8 mouse cellular contexts compared by ENCODE assay signal in genomic region chr3:138443465-138443771, GRCm38 (mm10). TPM values are rescaled to one million over a fixed set of nuclear protein-coding genes. Genes with fewer than 3 reads are reported as not detected.
DNase-seq lines count a peak whose midpoint lies in the region; ATAC-seq and TF ChIP-seq lines count a peak whose summit lies in the region.

No protein-coding gene starts in this region.

- DNase-seq in heart, postnatal 25 days (ENCODE audit: low spot score) = no peak
- no peak for DNase-seq in forebrain, embryonic 14.5 days (ENCODE audit: low spot score)
- DNase-seq in MN1 (ENCODE audit: low spot score) = no peak
- no peak for DNase-seq in frontal cortex, postnatal 25 days (ENCODE audit: low spot score in 2 of 2)
- no peak for DNase-seq in cerebellum, adult 9-10 months

- no peak for TF ChIP-seq CTCF in E14TG2a.4 (conservative IDR thresholded peaks at IDR 0.05; ENCODE audit: low read length)

- H3K4me2 ChIP-seq in heart, embryonic 11.5 days = peak overlapping the region; percentile 80
- H3K4me2 ChIP-seq in forebrain, embryonic 14.5 days (ENCODE audit: low read length) = peak overlapping the region; percentile 85
- peak overlapping the region; percentile 97 for H3K4me2 ChIP-seq in liver, embryonic 16.5 days (ENCODE audit: low read depth, low read length)

- ATAC-seq in heart, embryonic 11.5 days (replicated peaks; ENCODE audit: insufficient number of reproducible peaks, low FRiP score, low TSS enrichment) = no peak
- ATAC-seq in forebrain, embryonic 14.5 days = 0 out of 2 replicates have a peak, but pooled peaks have one; percentile 0
- peak; percentile 22; the same call in 1 of the 2 replicates for ATAC-seq in liver, embryonic 16.5 days (ENCODE audit: low read depth)

- H3K27ac ChIP-seq in heart, embryonic 11.5 days (ENCODE audit: low read depth, low read length) = peak overlapping the region; percentile 87
- peak overlapping the region; percentile 77 for H3K27ac ChIP-seq in forebrain, embryonic 14.5 days (ENCODE audit: low read depth, low read length)
- H3K27ac ChIP-seq in liver, embryonic 16.5 days (ENCODE audit: low read length) = peak overlapping the region; percentile 94

- 4% methylated on average over 9 of the region's 9 CpGs for WGBS in heart, embryonic 11.5 days (ENCODE audit: insufficient replicate concordance)
- 4% methylated on average over 9 of the region's 9 CpGs for WGBS in forebrain, embryonic 14.5 days
- WGBS in liver, embryonic 16.5 days (ENCODE audit: insufficient replicate concordance) = 4% methylated on average over 9 of the region's 9 CpGs

- H3K4me3 ChIP-seq in heart, embryonic 11.5 days (ENCODE audit: low read depth, low read length) = peak overlapping the region; percentile 91
- H3K4me3 ChIP-seq in E14TG2a.4 (replicated peaks; ENCODE audit: low read length) = peak overlapping the region; percentile 97
- peak overlapping the region; percentile 83 for H3K4me3 ChIP-seq in forebrain, embryonic 14.5 days (ENCODE audit: low read depth, low read length)
- peak overlapping the region; percentile 88 for H3K4me3 ChIP-seq in liver, embryonic 16.5 days (ENCODE audit: low read depth, low read length)

- H3K36me3 ChIP-seq in heart, embryonic 11.5 days (ENCODE audit: control insufficient read depth, insufficient read depth, low read length) = peaks cover 11% of the 10 kb centered on the region
- peaks cover 44% of the 10 kb centered on the region for H3K36me3 ChIP-seq in E14TG2a.4 (ENCODE audit: insufficient read depth, low read length)
- H3K36me3 ChIP-seq in forebrain, embryonic 14.5 days (ENCODE audit: control insufficient read depth, insufficient read depth, low read length) = peaks cover 34% of the 10 kb centered on the region
- peaks cover 8% of the 10 kb centered on the region; the same call in 1 of the 2 replicates for H3K36me3 ChIP-seq in liver, embryonic 16.5 days (ENCODE audit: control insufficient read depth, insufficient read depth)

- H3K27me3 ChIP-seq in heart, embryonic 11.5 days (ENCODE audit: control insufficient read depth, insufficient read depth, low read length) = no peaks in the 10 kb centered on the region
- no peaks in the 10 kb centered on the region for H3K27me3 ChIP-seq in E14TG2a.4 (ENCODE audit: insufficient read depth, low read length)
- no peaks in the 10 kb centered on the region for H3K27me3 ChIP-seq in forebrain, embryonic 14.5 days (replicated peaks; ENCODE audit: control insufficient read depth, insufficient read depth, low read length)
- H3K27me3 ChIP-seq in liver, embryonic 16.5 days (ENCODE audit: control insufficient read depth, insufficient read depth, low read depth, low read length) = no peaks in the 10 kb centered on the region

- H3K9me3 ChIP-seq in heart, embryonic 11.5 days (replicated peaks; ENCODE audit: control insufficient read depth, low read length) = no peaks in the 10 kb centered on the region
- no peaks in the 10 kb centered on the region for H3K9me3 ChIP-seq in E14TG2a.4 (ENCODE audit: low read length)
- no peaks in the 10 kb centered on the region for H3K9me3 ChIP-seq in forebrain, embryonic 14.5 days (replicated peaks; ENCODE audit: control insufficient read depth, low read length)
- no peaks in the 10 kb centered on the region for H3K9me3 ChIP-seq in liver, embryonic 16.5 days (replicated peaks; ENCODE audit: control insufficient read depth, low read length)

- intact Hi-C loops in heart, postnatal 25 days (cut with DNase I) = loop anchor here (2.0 kb wide), 2 partner anchors 45 to 85 kb away; partner anchors contain the start of gene Metap1

- H3K9ac ChIP-seq in heart, embryonic 11.5 days (ENCODE audit: low read depth, low read length) = peak overlapping the region; percentile 97
- peak overlapping the region; percentile 87 for H3K9ac ChIP-seq in forebrain, embryonic 14.5 days (ENCODE audit: low read length)
- H3K9ac ChIP-seq in liver, embryonic 16.5 days (ENCODE audit: low read depth, low read length) = peak overlapping the region; percentile 87

- H3K4me1 ChIP-seq in heart, embryonic 11.5 days (ENCODE audit: control insufficient read depth, insufficient read depth, low read length) = peaks cover 18% of the 10 kb centered on the region
- peaks cover 36% of the 10 kb centered on the region for H3K4me1 ChIP-seq in E14TG2a.4 (replicated peaks; ENCODE audit: low read depth, low read length)
- peaks cover 10% of the 10 kb centered on the region; the same call in 1 of the 2 replicates for H3K4me1 ChIP-seq in forebrain, embryonic 14.5 days (ENCODE audit: control insufficient read depth, insufficient read depth, low read length)
- peaks cover 7% of the 10 kb centered on the region for H3K4me1 ChIP-seq in liver, embryonic 16.5 days (ENCODE audit: control insufficient read depth, low read depth, low read length)

RNA-seq across cellular contexts. Expression of gene Adh5, which starts 0.5 kb away (rescaled TPM):
- 166 and 176 TPM in 2 replicates for polyA plus RNA-seq in heart, embryonic 11.5 days (2014; fragmentation: Nextera tagmentation; extraction: Ambion mirVana)
- 10 to 100 TPM; 89.9 to 90.2 TPM for total RNA-seq in heart, postnatal 25 days (2021)
- polyA plus RNA-seq in forebrain, embryonic 14.5 days (2014; fragmentation: Nextera tagmentation; extraction: Ambion mirVana) = 295 and 320 TPM in 2 replicates
- 178 and 180 TPM in 2 replicates for polyA plus RNA-seq in liver, embryonic 16.5 days (2015; fragmentation: Nextera tagmentation; extraction: Ambion mirVana)

RNA-seq across cellular contexts. Expression of gene Adh4, which starts 28.2 kb away (rescaled TPM):
- not detected in 2 replicates for polyA plus RNA-seq in heart, embryonic 11.5 days (2014; fragmentation: Nextera tagmentation; extraction: Ambion mirVana)
- total RNA-seq in heart, postnatal 25 days (2021) = not detected
- not detected in 2 replicates for polyA plus RNA-seq in forebrain, embryonic 14.5 days (2014; fragmentation: Nextera tagmentation; extraction: Ambion mirVana)
- polyA plus RNA-seq in liver, embryonic 16.5 days (2015; fragmentation: Nextera tagmentation; extraction: Ambion mirVana) = 0.06 and 0.09 TPM in 2 replicates

RNA-seq across cellular contexts. Expression of gene Metap1, which starts 45.9 kb away (rescaled TPM):
- 48.0 and 49.1 TPM in 2 replicates for polyA plus RNA-seq in heart, embryonic 11.5 days (2014; fragmentation: Nextera tagmentation; extraction: Ambion mirVana)
- 10 to 100 TPM; 36.7 to 39.3 TPM for total RNA-seq in heart, postnatal 25 days (2021)
- polyA plus RNA-seq in forebrain, embryonic 14.5 days (2014; fragmentation: Nextera tagmentation; extraction: Ambion mirVana) = 48.9 and 51.8 TPM in 2 replicates
- polyA plus RNA-seq in liver, embryonic 16.5 days (2015; fragmentation: Nextera tagmentation; extraction: Ambion mirVana) = 19.0 and 21.2 TPM in 2 replicates
